Mouse (Mus musculus) frontal cortex, adult (tissue): Measurements from ENCODE around the gene Sbno2.

Experiments used
- ATAC-seq: cut with Nextera tagmentation; 2 replicates; pipeline ENCODE4 v1.9.2; 2017; ENCODE audit warnings: mild to moderate bottlenecking, moderate library complexity, mixed read lengths; ENCODE audit not compliant: low TSS enrichment

The Sbno2 gene

GRCm38 (mm10) chr10:80018739-80019297, 86.6 kb downstream of the Sbno2 start:
- no peak for ATAC-seq

- no peak for ATAC-seq
These were observed 87.6 kb downstream of the Sbno2 start for GRCm38 (mm10) chr10:80017771-80018170.

DNA sequence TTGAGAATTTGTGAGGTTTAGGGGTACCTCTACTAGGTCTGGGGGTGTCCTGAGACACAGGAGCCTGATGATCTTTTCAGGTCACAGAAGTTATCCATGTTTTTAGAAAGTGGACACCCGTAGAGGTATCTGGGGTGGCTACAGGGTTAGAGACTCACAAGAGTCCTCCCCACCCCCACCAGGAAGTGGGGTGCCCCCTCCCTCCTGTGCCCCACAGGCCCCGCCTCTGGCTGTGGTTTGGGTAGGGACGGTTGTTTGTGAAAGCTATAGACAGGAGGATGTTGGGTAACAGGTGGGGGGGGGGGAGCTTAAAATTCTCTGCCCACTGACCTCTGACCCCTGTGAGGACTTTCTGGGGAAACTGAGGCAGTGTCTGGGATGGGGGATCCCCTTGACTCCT, 88.0 kb downstream of the Sbno2 start:
- no peak for ATAC-seq

- ATAC-seq: no peak
These were observed 88.4 kb downstream of the Sbno2 start for GRCm38 (mm10) chr10:80016931-80017330.

DNA sequence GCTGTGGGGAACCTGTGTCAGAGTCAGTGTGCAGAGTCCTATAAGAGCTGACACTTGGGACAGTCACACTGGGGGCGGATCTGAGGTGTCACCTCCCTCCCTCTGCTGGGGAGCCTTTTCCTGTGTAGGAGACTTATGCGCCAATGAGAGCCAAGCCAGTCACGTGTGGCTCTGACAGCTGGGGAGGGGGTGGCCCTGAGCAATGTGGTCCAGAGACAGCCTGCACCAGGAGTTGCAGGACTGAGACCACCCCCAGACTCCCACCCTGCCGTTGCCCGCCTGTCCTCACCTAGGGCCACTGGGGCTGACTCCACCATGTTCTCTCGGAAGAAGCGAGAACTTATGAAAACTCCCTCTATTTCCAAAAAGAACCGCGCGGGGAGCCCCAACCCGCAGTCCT, 88.9 kb downstream of the Sbno2 start, which contains the start of gene Arhgap45:
Arhgap45 (plus strand) TSS at position 143 of the 400 bp plus-strand sequence.
- no peak for ATAC-seq

- ATAC-seq: no peak
These were observed 89.8 kb downstream of the Sbno2 start for GRCm38 (mm10) chr10:80015583-80015982.

DNA sequence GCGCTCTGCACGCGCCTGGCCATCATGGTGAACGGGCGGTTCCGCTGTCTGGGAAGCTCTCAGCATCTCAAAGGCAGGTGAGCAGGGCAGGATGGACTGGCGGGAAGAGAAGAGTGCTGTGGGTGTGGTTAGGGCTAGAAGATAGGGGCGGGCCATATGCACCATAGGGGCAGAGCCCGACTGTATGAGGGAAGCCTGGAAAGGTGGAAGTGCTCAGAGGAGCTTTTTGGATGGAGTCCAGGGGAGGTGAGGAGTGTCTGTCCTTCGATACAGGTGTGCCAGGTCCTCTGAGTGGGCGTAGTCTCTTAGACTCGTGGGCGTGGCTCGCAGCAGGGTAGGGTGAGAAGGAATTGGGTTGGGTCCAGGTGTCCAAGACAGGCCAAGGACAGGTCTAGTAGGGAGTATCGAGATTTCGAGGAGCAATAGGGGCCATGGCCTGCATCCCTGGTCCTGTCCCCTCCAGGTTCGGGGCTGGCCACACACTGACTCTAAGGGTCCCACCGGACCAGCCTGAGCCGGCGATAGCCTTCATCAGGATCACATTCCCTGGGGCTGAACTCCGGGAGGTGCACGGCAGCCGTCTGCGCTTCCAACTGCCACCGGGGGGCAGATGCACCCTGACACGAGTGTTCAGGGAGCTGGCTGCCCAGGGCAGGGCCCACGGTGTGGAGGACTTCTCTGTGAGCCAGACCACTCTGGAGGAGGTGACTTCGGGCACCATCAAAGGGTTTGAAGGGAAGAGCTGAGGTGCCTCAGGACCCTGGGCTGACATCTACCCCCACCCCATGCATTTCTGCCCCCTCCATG, 90.7 kb downstream of the Sbno2 start:
- no peak for ATAC-seq

- no peak for ATAC-seq
These were observed 91.8 kb downstream of the Sbno2 start for GRCm38 (mm10) chr10:80013609-80014008.

DNA sequence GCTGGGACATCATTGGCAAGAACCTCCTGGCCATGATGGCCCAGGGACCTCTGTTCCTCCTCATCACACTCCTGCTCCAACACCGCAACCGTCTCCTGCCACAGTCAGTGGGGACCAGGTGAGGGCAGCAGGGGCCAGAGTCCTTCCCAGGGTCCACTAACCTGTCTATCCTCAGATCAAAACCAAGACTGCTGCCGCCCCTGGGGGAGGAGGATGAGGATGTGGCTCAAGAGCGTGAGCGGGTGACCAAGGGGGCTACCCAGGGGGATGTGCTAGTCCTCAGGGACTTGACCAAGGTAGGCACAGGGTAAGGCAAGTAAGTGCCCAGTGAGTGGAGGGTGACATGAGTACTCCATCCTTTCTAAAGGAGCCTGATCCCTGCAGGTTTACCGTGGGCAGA, 93.6 kb downstream of the Sbno2 start:
- ATAC-seq: no peak
